Mouse (Mus musculus): ENCODE measurements around the gene Ccr1.

Gene Ccr1

GRCm38 (mm10) chr9:123956892-123957291 lies 11.6 kb downstream of the Ccr1 start:
- no peak for ATAC-seq (ENCODE audit: low TSS enrichment)

GRCm38 (mm10) chr9:123953551-123953950 lies 14.9 kb downstream of the Ccr1 start:
- no peak for ATAC-seq (ENCODE audit: low TSS enrichment)

GRCm38 (mm10) chr9:123951176-123951575 lies 17.3 kb downstream of the Ccr1 start:
- ATAC-seq (ENCODE audit: low TSS enrichment): no peak

- no peak for ATAC-seq (ENCODE audit: low TSS enrichment)
Measured at GRCm38 (mm10) chr9:123949432-123949831, 19.1 kb downstream of the Ccr1 start.

- no peak for ATAC-seq (ENCODE audit: low TSS enrichment)
Measured at GRCm38 (mm10) chr9:123947815-123948214, 20.7 kb downstream of the Ccr1 start.

GRCm38 (mm10) chr9:123942025-123942424 lies 26.5 kb downstream of the Ccr1 start:
- no peak for ATAC-seq (ENCODE audit: low TSS enrichment)

GRCm38 (mm10) chr9:123941316-123941715 lies 27.2 kb downstream of the Ccr1 start:
- no peak for ATAC-seq (ENCODE audit: low TSS enrichment)

- no peak for ATAC-seq (ENCODE audit: low TSS enrichment)
Measured at GRCm38 (mm10) chr9:123940628-123941027, 27.9 kb downstream of the Ccr1 start.

GRCm38 (mm10) chr9:123940168-123940567 lies 28.3 kb downstream of the Ccr1 start:
- ATAC-seq (ENCODE audit: low TSS enrichment): no peak

- ATAC-seq (ENCODE audit: low TSS enrichment): no peak
Measured at GRCm38 (mm10) chr9:123937989-123938388, 30.5 kb downstream of the Ccr1 start.

- ATAC-seq (ENCODE audit: low TSS enrichment): no peak
Measured at GRCm38 (mm10) chr9:123936604-123937280, 31.8 kb downstream of the Ccr1 start.

GRCm38 (mm10) chr9:123935776-123936175 lies 32.7 kb downstream of the Ccr1 start:
- ATAC-seq (ENCODE audit: low TSS enrichment): no peak

GRCm38 (mm10) chr9:123935346-123935745 lies 33.1 kb downstream of the Ccr1 start:
- ATAC-seq (ENCODE audit: low TSS enrichment): no peak

- ATAC-seq (ENCODE audit: low TSS enrichment): no peak
Measured at GRCm38 (mm10) chr9:123933716-123934445, 34.6 kb downstream of the Ccr1 start.

GRCm38 (mm10) chr9:123932911-123933675 lies 35.4 kb downstream of the Ccr1 start:
- no peak for ATAC-seq (ENCODE audit: low TSS enrichment)

- no peak; the same call in 1 of the 2 replicates for ATAC-seq (ENCODE audit: low TSS enrichment)
Measured at GRCm38 (mm10) chr9:123931761-123932700, 36.5 kb downstream of the Ccr1 start.

GRCm38 (mm10) chr9:123930926-123931325 lies 37.6 kb downstream of the Ccr1 start:
- no peak for ATAC-seq (ENCODE audit: low TSS enrichment)

GRCm38 (mm10) chr9:123930476-123930875 lies 38.0 kb downstream of the Ccr1 start:
- ATAC-seq (ENCODE audit: low TSS enrichment): no peak

- ATAC-seq (ENCODE audit: low TSS enrichment): no peak
Measured at GRCm38 (mm10) chr9:123929936-123930335, 38.6 kb downstream of the Ccr1 start.

- no peak for ATAC-seq (ENCODE audit: low TSS enrichment)
Measured at GRCm38 (mm10) chr9:123928759-123929246, 39.7 kb downstream of the Ccr1 start.

GRCm38 (mm10) chr9:123928118-123928758 lies 40.3 kb downstream of the Ccr1 start:
- no peak for ATAC-seq (ENCODE audit: low TSS enrichment)

Data from frontal cortex, adult (tissue).